11 mouse cellular contexts compared by ENCODE assay signal in genomic region chr13:23448758-23449157, GRCm38 (mm10). TPM values are rescaled to one million over a fixed set of nuclear protein-coding genes. Genes with fewer than 3 reads are reported as not detected.
A peak's percentile ranks its signal among the peaks of the same experiment; 100 is the strongest.
DNase-seq lines count a peak whose midpoint lies in the region; ATAC-seq lines count a peak whose summit lies in the region.
"Had no signal": no experiment of that assay in that cellular context is flagged by ENCODE, and none has a peak within 500 bp of the region (broad histone marks: within the 10 kb centered on the region; RNA-seq: fewer than 3 reads in every experiment).

No protein-coding gene starts in this region.

- H3K36me3 ChIP-seq in heart, embryonic 14.5 days (ENCODE audit: control insufficient read depth, insufficient read depth, low read length), result no peaks in the 10 kb centered on the region
- H3K36me3 ChIP-seq in embryonic facial prominence, embryonic 12.5 days, result no peaks in the 10 kb centered on the region
- no peaks in the 10 kb centered on the region for H3K36me3 ChIP-seq in hindbrain, embryonic 15.5 days
- H3K36me3 ChIP-seq in midbrain, embryonic 13.5 days, result no peaks in the 10 kb centered on the region

- H3K4me1 ChIP-seq in heart, embryonic 14.5 days (ENCODE audit: control insufficient read depth in 2 of 2, insufficient read depth in 2 of 2, low read length in 2 of 2), result peaks cover 0 to 12% of the 10 kb centered on the region in 2 experiments; a peak in 2 of 4 replicates
- peaks cover 7% of the 10 kb centered on the region; the same call in 1 of the 2 replicates for H3K4me1 ChIP-seq in embryonic facial prominence, embryonic 12.5 days
- H3K4me1 ChIP-seq in hindbrain, embryonic 15.5 days (replicated peaks), result peaks cover 16% of the 10 kb centered on the region
- H3K4me1 ChIP-seq in midbrain, embryonic 13.5 days (replicated peaks), result peaks cover 14% of the 10 kb centered on the region

- H3K27ac ChIP-seq in heart, embryonic 14.5 days (replicated peaks in 1 of 2; ENCODE audit: control insufficient read depth in 1 of 2, insufficient read depth in 1 of 2, low read depth in 2 of 2, low read length in 2 of 2), result peak overlapping the region in 1 of 2 experiments; percentile 64; a peak in 1 of 4 replicates
- H3K27ac ChIP-seq in embryonic facial prominence, embryonic 12.5 days, result no peak overlapping the region
- H3K27ac ChIP-seq in hindbrain, embryonic 15.5 days (replicated peaks), result no peak overlapping the region; the same call in 1 of the 2 replicates
- H3K27ac ChIP-seq in midbrain, embryonic 13.5 days, result no peak overlapping the region
- H3K27ac ChIP-seq: macrophage had no signal

- WGBS in heart, embryonic 14.5 days, result 39% methylated on average over 3 of the region's 3 CpGs
- WGBS in embryonic facial prominence, embryonic 12.5 days, result 38% methylated on average over 3 of the region's 3 CpGs
- WGBS in hindbrain, embryonic 15.5 days, result 60% methylated on average over 3 of the region's 3 CpGs
- WGBS in midbrain, embryonic 13.5 days, result 58% methylated on average over 3 of the region's 3 CpGs

- no peaks in the 10 kb centered on the region for H3K9me3 ChIP-seq in heart, embryonic 14.5 days (ENCODE audit: control insufficient read depth, low read length)
- H3K9me3 ChIP-seq in embryonic facial prominence, embryonic 12.5 days, result no peaks in the 10 kb centered on the region
- no peaks in the 10 kb centered on the region for H3K9me3 ChIP-seq in hindbrain, embryonic 15.5 days
- no peaks in the 10 kb centered on the region for H3K9me3 ChIP-seq in midbrain, embryonic 13.5 days

- H3K4me3 ChIP-seq in heart, embryonic 14.5 days (ENCODE audit: control insufficient read depth in 1 of 2, insufficient read depth in 1 of 2, low read depth in 1 of 2, low read length in 2 of 2), result peak overlapping the region in 1 of 2 experiments; percentile 59; a peak in 2 of 4 replicates
- peak overlapping the region; percentile 45 for H3K4me3 ChIP-seq in embryonic facial prominence, embryonic 12.5 days
- peak overlapping the region; percentile 58 for H3K4me3 ChIP-seq in hindbrain, embryonic 15.5 days
- H3K4me3 ChIP-seq in midbrain, embryonic 13.5 days (replicated peaks), result peak overlapping the region; percentile 49

- no peak overlapping the region for H3K9ac ChIP-seq in heart, embryonic 14.5 days (ENCODE audit: low read length)
- H3K9ac ChIP-seq in embryonic facial prominence, embryonic 12.5 days, result no peak overlapping the region
- H3K9ac ChIP-seq in hindbrain, embryonic 15.5 days, result no peak overlapping the region
- no peak overlapping the region for H3K9ac ChIP-seq in midbrain, embryonic 13.5 days (replicated peaks)

- no peak for ATAC-seq in heart, embryonic 14.5 days (ENCODE audit: insufficient number of reproducible peaks, insufficient read depth, low FRiP score, low read depth)
- ATAC-seq in embryonic facial prominence, embryonic 12.5 days (ENCODE audit: insufficient number of reproducible peaks, insufficient read depth, low FRiP score, low TSS enrichment), result no peak
- ATAC-seq in hindbrain, embryonic 15.5 days (ENCODE audit: low FRiP score, low read depth), result no peak
- no peak for ATAC-seq in midbrain, embryonic 13.5 days

- intact Hi-C loops in heart, postnatal 36 days (cut with DNase I), result no loop called here

- no peak for DNase-seq in heart, postnatal 36 days
- no peak for DNase-seq in embryo, embryonic 10.5 days (ENCODE audit: low spot score)
- no peak for DNase-seq in urinary bladder, postnatal 36 days (ENCODE audit: low spot score in 2 of 2)
- no peak for DNase-seq in left cerebral cortex, adult 18-20 months (ENCODE audit: low spot score in 2 of 2)

- H3K27me3 ChIP-seq in heart, embryonic 14.5 days (ENCODE audit: control insufficient read depth, insufficient read depth, low read length), result no peaks in the 10 kb centered on the region
- H3K27me3 ChIP-seq in embryonic facial prominence, embryonic 12.5 days, result no peaks in the 10 kb centered on the region
- H3K27me3 ChIP-seq in hindbrain, embryonic 15.5 days, result no peaks in the 10 kb centered on the region
- H3K27me3 ChIP-seq in midbrain, embryonic 13.5 days, result no peaks in the 10 kb centered on the region

- peak overlapping the region; percentile 76 for H3K4me2 ChIP-seq in heart, embryonic 14.5 days (ENCODE audit: low read length)
- H3K4me2 ChIP-seq in embryonic facial prominence, embryonic 12.5 days (replicated peaks), result peak overlapping the region; percentile 53
- peak overlapping the region; percentile 57 for H3K4me2 ChIP-seq in hindbrain, embryonic 15.5 days
- H3K4me2 ChIP-seq in midbrain, embryonic 13.5 days (replicated peaks), result peak overlapping the region; percentile 62

RNA-seq across cellular contexts. Expression of gene Btn1a1, which starts 16.9 kb away (rescaled TPM):
- 1.7 and 1.9 TPM in 2 replicates for polyA plus RNA-seq in heart, embryonic 14.5 days (2014; fragmentation: Nextera tagmentation; extraction: Ambion mirVana)
- not detected for total RNA-seq in heart, postnatal 36 days (2021)
- 0.10 and 0.20 TPM in 2 replicates for polyA plus RNA-seq in embryonic facial prominence, embryonic 12.5 days (2016; fragmentation: Nextera tagmentation; extraction: Ambion mirVana)
- 0.17 TPM in 1 of 2 replicates, not detected in the other for polyA plus RNA-seq in hindbrain, embryonic 15.5 days (2015; fragmentation: Nextera tagmentation; extraction: Ambion mirVana)
- 0.04 and 0.13 TPM in 2 replicates for polyA plus RNA-seq in midbrain, embryonic 13.5 days (2015; fragmentation: Nextera tagmentation; extraction: Ambion mirVana)
- total RNA-seq in left cerebral cortex, adult 18-20 months (2021), result not detected
- total RNA-seq: gastrocnemius, adult 8-10 months had no signal
- polyA plus RNA-seq: macrophage had no signal

RNA-seq across cellular contexts. Expression of gene Abt1, which starts 25.1 kb away (rescaled TPM):
- polyA plus RNA-seq in heart, embryonic 14.5 days (2014; fragmentation: Nextera tagmentation; extraction: Ambion mirVana), result 8.3 and 9.1 TPM in 2 replicates
- 1 to 10 TPM; 4.3 TPM for total RNA-seq in heart, postnatal 36 days (2021)
- polyA plus RNA-seq in embryonic facial prominence, embryonic 12.5 days (2016; fragmentation: Nextera tagmentation; extraction: Ambion mirVana), result 12.9 and 13.9 TPM in 2 replicates
- 8.8 and 9.1 TPM in 2 replicates for polyA plus RNA-seq in hindbrain, embryonic 15.5 days (2015; fragmentation: Nextera tagmentation; extraction: Ambion mirVana)
- 10.8 TPM in 2 replicates for polyA plus RNA-seq in midbrain, embryonic 13.5 days (2015; fragmentation: Nextera tagmentation; extraction: Ambion mirVana)
- total RNA-seq in left cerebral cortex, adult 18-20 months (2021), result 1 to 10 TPM; 9.0 to 9.5 TPM

RNA-seq across cellular contexts. Expression of gene Btn2a2, which starts 39.9 kb away (rescaled TPM):
- 0.40 and 0.43 TPM in 2 replicates for polyA plus RNA-seq in heart, embryonic 14.5 days (2014; fragmentation: Nextera tagmentation; extraction: Ambion mirVana)
- total RNA-seq in heart, postnatal 36 days (2021), result not detected
- 1.6 TPM in 2 replicates for polyA plus RNA-seq in embryonic facial prominence, embryonic 12.5 days (2016; fragmentation: Nextera tagmentation; extraction: Ambion mirVana)
- 0.06 and 0.08 TPM in 2 replicates for polyA plus RNA-seq in hindbrain, embryonic 15.5 days (2015; fragmentation: Nextera tagmentation; extraction: Ambion mirVana)
- 0.13 TPM in 2 replicates for polyA plus RNA-seq in midbrain, embryonic 13.5 days (2015; fragmentation: Nextera tagmentation; extraction: Ambion mirVana)
- 1 to 10 TPM; 1.3 to 1.9 TPM for total RNA-seq in left cerebral cortex, adult 18-20 months (2021)
- total RNA-seq: gastrocnemius, adult 8-10 months had no signal
- polyA plus RNA-seq: macrophage; small intestine, adult 2 months had no signal
